Mouse (Mus musculus) forebrain, postnatal 0 days (tissue): ENCODE results near the gene Hist1h2be. TPM values are rescaled to one million over a fixed set of nuclear protein-coding genes. Genes with fewer than 3 reads are reported as not detected.
A peak's percentile ranks its signal among the peaks of the same experiment; 100 is the strongest.
"Not testable (repeated sequence)": the region's sequence is repeated elsewhere in the genome, so short reads cannot be mapped to it uniquely, and the experiment has no call there.

Source experiments
- ATAC-seq: fragments of 200-750 bp; cut with Nextera tagmentation; 2 replicates; pipeline ENCODE4 v1.8.0; 2017; ENCODE audit warnings: mild to moderate bottlenecking, moderate library complexity
- DNase-seq: peaks from one replicate; pipeline ENCODE4 v3.0.0-alpha.2; 2015
- H3K27ac ChIP-seq: fragments of 300-500 bp; sonication (generic); 2 replicates; pipeline ENCODE4 v1.5.1; 2014; ENCODE audit warnings: low read depth, mild to moderate bottlenecking, antibody characterized with exemption, low read length, moderate library complexity, mixed read lengths
- H3K27me3 ChIP-seq: fragments of 300-500 bp; sonication (generic); 2 replicates; pipeline ENCODE4 v1.6.1; 2014; ENCODE audit warnings: mild to moderate bottlenecking, low read length, mixed read lengths; ENCODE audit not compliant: insufficient read depth
- H3K36me3 ChIP-seq: fragments of 300-500 bp; sonication (generic); 2 replicates; pipeline ENCODE4 v1.6.1; 2014; ENCODE audit warnings: mild to moderate bottlenecking, moderate library complexity; ENCODE audit not compliant: insufficient read depth
- H3K4me1 ChIP-seq: fragments of 300-500 bp; sonication (generic); 2 replicates; pipeline ENCODE4 v1.6.1; 2014; ENCODE audit warnings: antibody characterized with exemption; ENCODE audit not compliant: insufficient read depth
- H3K4me2 ChIP-seq: fragments of 300-500 bp; sonication (generic); 2 replicates; pipeline ENCODE4 v1.6.1; 2014; ENCODE audit warnings: low read depth, mild to moderate bottlenecking, moderate library complexity
- H3K4me3 ChIP-seq: fragments of 300-500 bp; sonication (generic); 2 replicates; pipeline ENCODE4 v1.5.1; 2014; ENCODE audit warnings: low read depth, low read length, mixed read lengths
- H3K9ac ChIP-seq: fragments of 300-500 bp; sonication (generic); 2 replicates; pipeline ENCODE4 v1.6.1; 2014; ENCODE audit warnings: mild to moderate bottlenecking
- H3K9me3 ChIP-seq: fragments of 300-500 bp; sonication (generic); 2 replicates; pipeline ENCODE4 v1.6.1; 2016; ENCODE audit warnings: low read length
- CTCF ChIP-seq: sonication (generic); IDR thresholded peaks from 2 replicates; pipeline ENCODE4 v1.5.1; 2016; ENCODE audit warnings: antibody characterized with exemption, control low read depth, low read depth
- WGBS: fragments of 180-500 bp; shearing (Covaris S2); extraction: QIAGEN DNeasy Blood & Tissue Kit; methylation state at CpG from one replicate; pipeline ENCODE4 v1.1.7; 2014; 5-methylcytosine and 5-hydroxymethylcytosine counted together
- polyA plus RNA-seq: library from polyadenylated mRNA; unstranded; fragments of >200 nt; fragmentation: Nextera tagmentation; extraction: Ambion mirVana; gene quantifications from 2 replicates; pipeline ENCODE4 v1.2.1, GENCODE M21; 2015
- total RNA-seq: library from RNA; depleted of rRNA; stranded (reverse); fragments of >200 nt; gene quantifications from 2 replicates; pipeline ENCODE4 v1.2.3, GENCODE M21; 2014; rRNA removed

Hist1h2be gene
- total RNA-seq (98.5 and 120 TPM in 2 replicates), polyA plus RNA-seq (0.31 and 0.39 TPM in 2 replicates)

- Histone ChIP-seq H3K9ac (peak within 1 kb of the TSS; percentile 73), H3K4me3 (peak within 1 kb of the TSS; percentile 47), H3K4me1 (peaks cover 7% of the 10 kb centered on the region; the same call in 1 of the 2 replicates), H3K9me3 (no peaks in the 10 kb centered on the region), H3K27ac (peak within 1 kb of the TSS; percentile 93), H3K36me3 (no peaks in the 10 kb centered on the region), H3K27me3 (no peaks in the 10 kb centered on the region), H3K4me2 (peak within 1 kb of the TSS; percentile 83)
- no peak for TF ChIP-seq CTCF
- peak; percentile 90 for ATAC-seq
- DNase-seq = peak; percentile 91
- WGBS = under 1% methylated on average over 27 of the region's 27 CpGs
Measured at GRCm38 (mm10) chr13:23620733-23621531, at the start of gene Hist1h2be. Gene Hist1h2be, minus strand, starts transcription at chr13:23621124.

DNA sequence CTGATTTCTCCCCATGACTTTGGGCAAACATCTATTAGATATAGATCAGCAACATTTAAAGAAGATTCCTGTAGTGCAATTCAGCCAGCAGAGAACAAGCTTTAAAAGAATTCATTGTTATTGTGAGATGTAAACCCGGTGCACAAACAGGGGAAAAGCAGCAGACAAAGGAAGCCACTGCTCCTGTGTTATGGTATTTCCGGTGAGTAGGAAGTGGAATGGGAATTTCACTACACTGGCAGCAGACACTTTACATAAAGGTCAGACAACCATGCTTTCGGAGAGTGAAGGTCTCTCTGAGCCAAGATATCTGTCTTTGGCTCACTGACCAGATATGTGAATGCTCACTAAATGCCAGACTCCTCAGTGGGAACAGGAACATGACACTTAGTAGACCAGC, 41.6 kb upstream of the Hist1h2be start:
- ATAC-seq (no peak), DNase-seq (no peak)
- no peak overlapping the region for H3K4me3 ChIP-seq
- no peaks in the 10 kb centered on the region for H3K36me3 ChIP-seq
- no peaks in the 10 kb centered on the region for H3K9me3 ChIP-seq
- TF ChIP-seq CTCF = no peak
- no peak overlapping the region for H3K27ac ChIP-seq
- no peak overlapping the region for H3K4me2 ChIP-seq
- H3K4me1 ChIP-seq = no peaks in the 10 kb centered on the region
- no peaks in the 10 kb centered on the region for H3K27me3 ChIP-seq
- no peak overlapping the region for H3K9ac ChIP-seq
- 62% methylated on average over 3 of the region's 3 CpGs for WGBS

- Histone ChIP-seq H3K27me3 (no peaks in the 10 kb centered on the region), H3K9ac (no peak overlapping the region), H3K4me3 (no peak overlapping the region), H3K36me3 (no peaks in the 10 kb centered on the region), H3K4me2 (no peak overlapping the region), H3K4me1 (no peaks in the 10 kb centered on the region), H3K9me3 (no peaks in the 10 kb centered on the region), H3K27ac (no peak overlapping the region)
- DNase-seq = no peak
- ATAC-seq = no peak
- TF ChIP-seq CTCF = no peak
- 58% methylated on average over 6 of the region's 6 CpGs for WGBS
Measured at GRCm38 (mm10) chr13:23659636-23660366, 38.9 kb upstream of the Hist1h2be start.

DNA sequence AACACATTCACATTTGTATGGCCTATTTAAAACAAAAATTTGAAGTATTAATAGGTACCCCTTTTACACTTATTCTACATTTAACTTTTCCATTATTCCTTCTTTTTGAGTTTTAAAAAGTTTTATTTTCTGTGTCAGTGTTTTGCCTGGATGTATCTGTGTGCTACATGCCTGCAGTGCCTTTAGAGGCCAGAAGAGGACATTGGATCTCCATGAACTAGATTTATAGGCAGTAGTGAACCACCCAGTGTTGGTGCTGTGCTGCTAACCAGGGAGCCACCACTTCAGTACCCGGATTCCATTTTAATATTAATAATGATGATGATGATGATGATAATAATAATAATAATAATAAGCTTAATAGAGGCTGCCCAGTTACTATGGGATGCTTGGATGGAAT, 9.7 kb upstream of the Hist1h2be start:
- Histone ChIP-seq H3K27me3 (no peaks in the 10 kb centered on the region), H3K9ac (no peak overlapping the region), H3K36me3 (no peaks in the 10 kb centered on the region), H3K27ac (no peak overlapping the region), H3K4me2 (no peak overlapping the region), H3K9me3 (no peaks in the 10 kb centered on the region), H3K4me1 (no peaks in the 10 kb centered on the region), H3K4me3 (no peak overlapping the region)
- WGBS = 27% methylated on average over 1 of the region's 1 CpGs
- ATAC-seq (peak; percentile 64; the same call in 1 of the 2 replicates), DNase-seq (no peak)
- peak; percentile 61 for TF ChIP-seq CTCF

- no peaks in the 10 kb centered on the region for H3K27me3 ChIP-seq
- H3K4me1 ChIP-seq = peaks cover 7% of the 10 kb centered on the region; the same call in 1 of the 2 replicates
- no peak for TF ChIP-seq CTCF
- peak overlapping the region; percentile 83 for H3K4me2 ChIP-seq
- no peaks in the 10 kb centered on the region for H3K9me3 ChIP-seq
- no peak for DNase-seq
- H3K9ac ChIP-seq = peak overlapping the region; percentile 73
- no peaks in the 10 kb centered on the region for H3K36me3 ChIP-seq
- peak overlapping the region; percentile 93 for H3K27ac ChIP-seq
- WGBS = 24% methylated on average over 7 of the region's 7 CpGs
- no peak for ATAC-seq
- H3K4me3 ChIP-seq = peak overlapping the region; percentile 47
Measured at GRCm38 (mm10) chr13:23622861-23623450, 2.0 kb upstream of the Hist1h2be start.

- Histone ChIP-seq H3K9ac (peak within 1 kb of the TSS; percentile 73), H3K27ac (peak within 1 kb of the TSS; percentile 93), H3K4me3 (peak within 1 kb of the TSS; percentile 47), H3K4me2 (peak within 1 kb of the TSS; percentile 83)
- peak; percentile 84 for ATAC-seq
- H3K9me3 ChIP-seq, H3K4me1 ChIP-seq, H3K27me3 ChIP-seq, H3K36me3 ChIP-seq: not testable (repeated sequence)
- peak; percentile 91 for DNase-seq
- WGBS = under 1% methylated on average over 52 of the region's 53 CpGs
Measured at GRCm38 (mm10) chr13:23622175-23622671, 1.3 kb upstream of the Hist1h2be start, which contains the start of gene Hist1h1e. Gene Hist1h1e, minus strand, starts transcription at chr13:23622558.
